Mouse (Mus musculus) lung, adult 2 months (tissue): Measurements from ENCODE around the gene Smyd3. TPM values are rescaled to one million over a fixed set of nuclear protein-coding genes. Genes with fewer than 3 reads are reported as not detected.

Experiments
- DNase-seq: peaks from one replicate; pipeline ENCODE4 v3.0.0; 2022
- H3K4me1 ChIP-seq: fragments of 200-500 bp; 2 replicates; pipeline ENCODE4 v1.6.1; 2011; ENCODE audit warnings: low read length; ENCODE audit not compliant: control insufficient read depth, insufficient read depth
- H3K4me3 ChIP-seq: fragments of 200-500 bp; replicated peaks from 2 replicates; pipeline ENCODE3; 2011; ENCODE audit warnings: low read depth, mild to moderate bottlenecking, control low read depth, low read length; ENCODE audit errors: extremely low read depth
- CTCF ChIP-seq: fragments of 200-500 bp; IDR thresholded peaks from 2 replicates; pipeline ENCODE4 v1.5.1; 2011; ENCODE audit warnings: mild to moderate bottlenecking, low read length, control low read depth; ENCODE audit not compliant: insufficient read depth
- POLR2A ChIP-seq: fragments of 200-500 bp; IDR thresholded peaks from 2 replicates; pipeline ENCODE4 v1.6.1; 2011; ENCODE audit warnings: low read depth, mild to moderate bottlenecking, control low read depth, low read length, borderline replicate concordance; ENCODE audit errors: extremely low read depth
- WGBS: fragments of 180-500 bp; shearing (Covaris S2); methylation state at CpG from one replicate; pipeline ENCODE4 v1.1.7; 2018; 5-methylcytosine and 5-hydroxymethylcytosine counted together
- polyA plus RNA-seq: library from polyadenylated mRNA; depleted of rRNA; stranded (reverse); fragments of >200 nt; gene quantifications from 2 replicates; pipeline ENCODE4 v1.2.3, GENCODE M21; 2012; rRNA removed

The Smyd3 gene
- polyA plus RNA-seq, 1 experiment: 4.7 TPM

- DNase-seq: no peak
- TF ChIP-seq CTCF: no peak
- no peak for TF ChIP-seq POLR2A
- WGBS: 37% methylated on average over 4 of the region's 4 CpGs
- no peaks in the 10 kb centered on the region for H3K4me1 ChIP-seq
- H3K4me3 ChIP-seq: no peak overlapping the region
Measured at GRCm38 (mm10) chr1:178936457-178936856, 581.4 kb downstream of the Smyd3 start.

- 79% methylated on average over 6 of the region's 6 CpGs for WGBS
- Histone ChIP-seq H3K4me3 (no peak overlapping the region), H3K4me1 (no peaks in the 10 kb centered on the region)
- TF ChIP-seq CTCF (no peak), POLR2A (no peak)
- DNase-seq: no peak
Measured at GRCm38 (mm10) chr1:178933953-178934637, 583.7 kb downstream of the Smyd3 start.

GRCm38 (mm10) chr1:178929531-178929930 is 588.3 kb downstream of the Smyd3 start:
- no peaks in the 10 kb centered on the region for H3K4me1 ChIP-seq
- TF ChIP-seq POLR2A (no peak), CTCF (no peak)
- DNase-seq: no peak
- WGBS: 56% methylated on average over 4 of the region's 4 CpGs
- H3K4me3 ChIP-seq: no peak overlapping the region

- TF ChIP-seq CTCF (no peak), POLR2A (no peak)
- DNase-seq: no peak
- H3K4me1 ChIP-seq: no peaks in the 10 kb centered on the region
- no peak overlapping the region for H3K4me3 ChIP-seq
- 73% methylated on average over 8 of the region's 8 CpGs for WGBS
Measured at GRCm38 (mm10) chr1:178924492-178925183, 593.2 kb downstream of the Smyd3 start.

GRCm38 (mm10) chr1:178917194-178917902 is 600.5 kb downstream of the Smyd3 start:
- WGBS: 49% methylated on average over 31 of the region's 31 CpGs
- no peak for DNase-seq
- Histone ChIP-seq H3K4me3 (no peak overlapping the region), H3K4me1 (no peaks in the 10 kb centered on the region)
- TF ChIP-seq CTCF: no peak
- TF ChIP-seq POLR2A: no peak

GRCm38 (mm10) chr1:178915056-178915455 is 602.8 kb downstream of the Smyd3 start:
- H3K4me3 ChIP-seq: no peak overlapping the region
- DNase-seq: no peak
- H3K4me1 ChIP-seq: no peaks in the 10 kb centered on the region
- WGBS: 72% methylated on average over 12 of the region's 12 CpGs
- TF ChIP-seq POLR2A (no peak), CTCF (no peak)

- DNase-seq: no peak
- 45% methylated on average over 6 of the region's 6 CpGs for WGBS
- no peak for TF ChIP-seq CTCF
- no peak for TF ChIP-seq POLR2A
- H3K4me3 ChIP-seq: no peak overlapping the region
- no peaks in the 10 kb centered on the region for H3K4me1 ChIP-seq
Measured at GRCm38 (mm10) chr1:178912936-178913716, 604.7 kb downstream of the Smyd3 start.

- no peak for TF ChIP-seq POLR2A
- no peak for TF ChIP-seq CTCF
- no peak for DNase-seq
- Histone ChIP-seq H3K4me1 (no peaks in the 10 kb centered on the region), H3K4me3 (no peak overlapping the region)
- 61% methylated on average over 14 of the region's 14 CpGs for WGBS
Measured at GRCm38 (mm10) chr1:178910951-178911350, 606.9 kb downstream of the Smyd3 start.

Other genes with a start within 250 kb of the Smyd3 start
- gene Tfb2m, start 28.2 kb upstream of the Smyd3 start, polyA plus RNA-seq: 6.6 and 8.4 TPM in 2 replicates
- gene Cnst, start 28.3 kb upstream of the Smyd3 start, polyA plus RNA-seq: 16.2 and 22.5 TPM in 2 replicates
- gene Sccpdh, start 150.2 kb upstream of the Smyd3 start, polyA plus RNA-seq: 4.9 and 8.8 TPM in 2 replicates
- 0.04 TPM in 1 of 2 replicates, not detected in the other for gene Kif28, start 227.2 kb upstream of the Smyd3 start, polyA plus RNA-seq